In genomic region chr2:73313117-73313501, GRCm38 (mm10) we compare ENCODE assay signal across 8 mouse cellular contexts. TPM values are rescaled to one million over a fixed set of nuclear protein-coding genes. Genes with fewer than 3 reads are reported as not detected.
DNase-seq lines count a peak whose midpoint lies in the region; ATAC-seq and TF ChIP-seq lines count a peak whose summit lies in the region.

No protein-coding gene starts in this region.

- H3K27ac ChIP-seq in left cerebral cortex, adult 2 months, result peak overlapping the region; percentile 94
- peak overlapping the region; percentile 83 for H3K27ac ChIP-seq in intestine, embryonic 15.5 days
- peak overlapping the region; percentile 51; the same call in 1 of the 2 replicates for H3K27ac ChIP-seq in limb, embryonic 12.5 days
- no peak overlapping the region for H3K27ac ChIP-seq in midbrain, embryonic 14.5 days (replicated peaks; ENCODE audit: low read depth, low read length)

- no peak for TF ChIP-seq CTCF in left cerebral cortex, adult 2 months (IDR thresholded peaks at IDR 0.05)

- H3K4me2 ChIP-seq in intestine, embryonic 15.5 days (replicated peaks), result peak overlapping the region; percentile 63
- H3K4me2 ChIP-seq in limb, embryonic 12.5 days, result peak overlapping the region; percentile 52
- peak overlapping the region; percentile 54 for H3K4me2 ChIP-seq in midbrain, embryonic 14.5 days (ENCODE audit: low read length)

- H3K4me3 ChIP-seq in left cerebral cortex, adult 2 months, result peak overlapping the region; percentile 94
- peak overlapping the region; percentile 82 for H3K4me3 ChIP-seq in intestine, embryonic 15.5 days (replicated peaks)
- H3K4me3 ChIP-seq in limb, embryonic 12.5 days (replicated peaks), result peak overlapping the region; percentile 83
- peak overlapping the region; percentile 72 for H3K4me3 ChIP-seq in midbrain, embryonic 14.5 days (replicated peaks; ENCODE audit: low read depth, low read length)

- WGBS in intestine, embryonic 15.5 days, result 37% methylated on average over 14 of the region's 14 CpGs
- 48% methylated on average over 14 of the region's 14 CpGs for WGBS in limb, embryonic 12.5 days
- 43% methylated on average over 14 of the region's 14 CpGs for WGBS in midbrain, embryonic 14.5 days

- H3K9me3 ChIP-seq in intestine, embryonic 15.5 days, result no peaks in the 10 kb centered on the region
- no peaks in the 10 kb centered on the region for H3K9me3 ChIP-seq in limb, embryonic 12.5 days
- no peaks in the 10 kb centered on the region for H3K9me3 ChIP-seq in midbrain, embryonic 14.5 days (ENCODE audit: control insufficient read depth, low read length)

- peak; percentile 74 for ATAC-seq in intestine, embryonic 15.5 days
- ATAC-seq in limb, embryonic 12.5 days (ENCODE audit: insufficient number of reproducible peaks, insufficient read depth, low FRiP score, low TSS enrichment, low read depth), result peak; percentile 29; the same call in 1 of the 2 replicates
- peak; percentile 32; the same call in 1 of the 2 replicates for ATAC-seq in midbrain, embryonic 14.5 days (ENCODE audit: low FRiP score, low TSS enrichment)

- intact Hi-C loops in left cerebral cortex, adult 2 months (cut with DNase I), result loop anchor here (2.0 to 5.0 kb wide), 2 partner anchors 74 to 89 kb away; partner anchors contain the start of gene Gpr155

- H3K4me1 ChIP-seq in intestine, embryonic 15.5 days (replicated peaks), result peaks cover 7% of the 10 kb centered on the region; the same call in 1 of the 2 replicates
- peaks cover 13% of the 10 kb centered on the region for H3K4me1 ChIP-seq in limb, embryonic 12.5 days (replicated peaks)
- peaks cover 9% of the 10 kb centered on the region; the same call in 1 of the 2 replicates for H3K4me1 ChIP-seq in midbrain, embryonic 14.5 days (ENCODE audit: control insufficient read depth, insufficient read depth, low read length)

- H3K27me3 ChIP-seq in intestine, embryonic 15.5 days (replicated peaks), result no peaks in the 10 kb centered on the region
- no peaks in the 10 kb centered on the region for H3K27me3 ChIP-seq in limb, embryonic 12.5 days
- no peaks in the 10 kb centered on the region for H3K27me3 ChIP-seq in midbrain, embryonic 14.5 days (ENCODE audit: control insufficient read depth, insufficient read depth, low read length)
- no peaks in the 10 kb centered on the region for H3K27me3 ChIP-seq in splenic B cell, adult 2 months (ENCODE audit: control insufficient read depth, insufficient read depth, low read length, poor library complexity, severe bottlenecking)

- peak overlapping the region; percentile 60 for H3K9ac ChIP-seq in intestine, embryonic 15.5 days
- no peak overlapping the region; the same call in 1 of the 2 replicates for H3K9ac ChIP-seq in limb, embryonic 12.5 days (replicated peaks)
- 0 out of 2 replicates have a peak overlapping the region, but pooled peaks have one; percentile 45 for H3K9ac ChIP-seq in midbrain, embryonic 14.5 days (replicated peaks; ENCODE audit: low read length)

- DNase-seq in left cerebral cortex, adult 2 months (ENCODE audit: extremely low spot score in 1 of 2, low spot score in 2 of 2), result peak in 1 of 2 experiments; percentile 26
- DNase-seq in left cerebral cortex, adult 11 months (ENCODE audit: low spot score), result no peak
- DNase-seq in cerebellum, postnatal 36 days, result peak; percentile 32 to 59
- DNase-seq in gastrocnemius, postnatal 10 days, result peak; percentile 15
- peak; percentile 46 for DNase-seq in midbrain, embryonic 14.5 days
- DNase-seq in splenic B cell, adult 2 months (ENCODE audit: low read depth, low spot score), result peak; percentile 36

- peaks cover 6% of the 10 kb centered on the region; the same call in 1 of the 2 replicates for H3K36me3 ChIP-seq in intestine, embryonic 15.5 days
- peaks cover 20% of the 10 kb centered on the region for H3K36me3 ChIP-seq in limb, embryonic 12.5 days
- H3K36me3 ChIP-seq in midbrain, embryonic 14.5 days (ENCODE audit: control insufficient read depth, insufficient read depth, low read length), result peaks cover 24% of the 10 kb centered on the region
- peaks cover 5% of the 10 kb centered on the region; the same call in 1 of the 2 replicates for H3K36me3 ChIP-seq in splenic B cell, adult 2 months (ENCODE audit: control insufficient read depth, insufficient read depth, low read length, poor library complexity, severe bottlenecking)

RNA-seq across cellular contexts. Expression of gene Cir1, which starts 0.6 kb away (rescaled TPM):
- 10 to 100 TPM; 26.3 to 27.1 TPM for total RNA-seq in left cerebral cortex, adult 2 months (2021)
- 10 to 100 TPM; 14.7 to 15.2 TPM for total RNA-seq in gastrocnemius, postnatal 10 days (2021)
- 16.5 and 20.6 TPM in 2 replicates for polyA plus RNA-seq in intestine, embryonic 15.5 days (2015; fragmentation: Nextera tagmentation; extraction: Ambion mirVana)
- 26.0 and 27.3 TPM in 2 replicates for polyA plus RNA-seq in limb, embryonic 12.5 days (2016; fragmentation: Nextera tagmentation; extraction: Ambion mirVana)
- 26.4 and 30.1 TPM in 2 replicates for polyA plus RNA-seq in midbrain, embryonic 14.5 days (2014; fragmentation: Nextera tagmentation; extraction: Ambion mirVana)

RNA-seq across cellular contexts. Expression of gene Scrn3, which starts 0.7 kb away (rescaled TPM):
- total RNA-seq in left cerebral cortex, adult 2 months (2021), result 10 to 100 TPM; 17.8 to 19.5 TPM
- 10 to 100 TPM; 20.2 to 21.8 TPM for total RNA-seq in gastrocnemius, postnatal 10 days (2021)
- polyA plus RNA-seq in intestine, embryonic 15.5 days (2015; fragmentation: Nextera tagmentation; extraction: Ambion mirVana), result 16.4 and 16.7 TPM in 2 replicates
- 17.9 and 18.7 TPM in 2 replicates for polyA plus RNA-seq in limb, embryonic 12.5 days (2016; fragmentation: Nextera tagmentation; extraction: Ambion mirVana)
- polyA plus RNA-seq in midbrain, embryonic 14.5 days (2014; fragmentation: Nextera tagmentation; extraction: Ambion mirVana), result 4.2 and 7.9 TPM in 2 replicates

RNA-seq across cellular contexts. Expression of gene Sp9, which starts 41.4 kb away (rescaled TPM):
- total RNA-seq in left cerebral cortex, adult 2 months (2021), result 1 to 10 TPM; 2.7 to 4.0 TPM
- total RNA-seq in gastrocnemius, postnatal 10 days (2021), result under 1 TPM in 1 of 2 experiments, not detected in 1; 0.05 TPM
- not detected in 2 replicates for polyA plus RNA-seq in intestine, embryonic 15.5 days (2015; fragmentation: Nextera tagmentation; extraction: Ambion mirVana)
- polyA plus RNA-seq in limb, embryonic 12.5 days (2016; fragmentation: Nextera tagmentation; extraction: Ambion mirVana), result 2.5 and 3.0 TPM in 2 replicates
- 2.2 and 2.8 TPM in 2 replicates for polyA plus RNA-seq in midbrain, embryonic 14.5 days (2014; fragmentation: Nextera tagmentation; extraction: Ambion mirVana)
